Mouse (Mus musculus) mature B cell (primary cell): ENCODE measurements at regions not wholly inside any gene's neighbourhood (a gene's known extent, or its start where the extent isn't known, plus 50 kb on each side); places are given as distances from the start of the nearest gene placed in this dataset.

Experiments
- in situ Hi-C: fragments of 300-500 bp; cut with MboI; formaldehyde crosslinking; loops from 2 replicates; pipeline ENCODE4 v1.14.3; 2019

GRCm38 (mm10) chr1:34739621-34740020, 103.2 kb downstream of the Fam168b start:
- in situ Hi-C loops, result loop anchor here (10.0 kb wide), 1 partner anchor 135 kb away; no protein-coding TSS in a partner anchor

- in situ Hi-C loops, result loop anchor here (10.0 kb wide), 1 partner anchor 134 kb away; no protein-coding TSS in a partner anchor
These were observed 102.0 kb downstream of the Fam168b start for GRCm38 (mm10) chr1:34740891-34741290.

- in situ Hi-C loops, result loop anchor here (10.0 kb wide), 1 partner anchor 133 kb away; no protein-coding TSS in a partner anchor
These were observed 100.6 kb downstream of the Fam168b start for GRCm38 (mm10) chr1:34742234-34742633.

GRCm38 (mm10) chr1:34745881-34746280, 97.0 kb downstream of the Fam168b start:
- in situ Hi-C loops, result loop anchor here (10.0 kb wide), 1 partner anchor 129 kb away; no protein-coding TSS in a partner anchor

GRCm38 (mm10) chr1:34749161-34750040, 93.5 kb downstream of the Fam168b start:
- in situ Hi-C loops, result loop anchor here (10.0 kb wide), 1 partner anchor 125 kb away; no protein-coding TSS in a partner anchor

- in situ Hi-C loops, result no loop called here
These were observed 92.5 kb downstream of the Fam168b start for GRCm38 (mm10) chr1:34750061-34751054.

GRCm38 (mm10) chr1:34751128-34751527, 91.7 kb downstream of the Fam168b start:
- in situ Hi-C loops, result no loop called here

GRCm38 (mm10) chr1:34753581-34753980, 89.3 kb downstream of the Fam168b start:
- in situ Hi-C loops, result no loop called here

GRCm38 (mm10) chr1:34760547-34760946, 82.3 kb downstream of the Fam168b start:
- in situ Hi-C loops, result no loop called here

GRCm38 (mm10) chr1:34761436-34761835, 81.4 kb downstream of the Fam168b start:
- in situ Hi-C loops, result no loop called here

- in situ Hi-C loops, result no loop called here
These were observed 81.0 kb downstream of the Fam168b start for GRCm38 (mm10) chr1:34761870-34762269.
